Mouse (Mus musculus) liver, embryonic 11.5 days (tissue): ENCODE results near the gene Mgrn1. TPM values are rescaled to one million over a fixed set of nuclear protein-coding genes. Genes with fewer than 3 reads are reported as not detected.

ENCODE experiments used
- ATAC-seq: fragments of 200-750 bp; cut with Nextera tagmentation; replicated peaks from 2 replicates; pipeline ENCODE4 v1.8.0; 2017; ENCODE audit warnings: moderate number of reproducible peaks, mild to moderate bottlenecking, moderate TSS enrichment, moderate library complexity; ENCODE audit not compliant: low FRiP score
- DNase-seq: peaks from one replicate; pipeline ENCODE4 v3.0.0-alpha.2; 2017; ENCODE audit warnings: low spot score
- H3K27ac ChIP-seq: fragments of 300-500 bp; sonication (generic); 2 replicates; pipeline ENCODE4 v1.5.1; 2014; ENCODE audit warnings: mild to moderate bottlenecking, low read depth, low read length, control low read depth
- H3K27me3 ChIP-seq: fragments of 300-500 bp; sonication (generic); replicated peaks from 2 replicates; pipeline ENCODE4 v1.6.1; 2014; ENCODE audit warnings: low read length, mixed read lengths; ENCODE audit not compliant: control insufficient read depth, insufficient read depth
- H3K36me3 ChIP-seq: fragments of 300-500 bp; sonication (generic); 2 replicates; pipeline ENCODE4 v1.6.1; 2014; ENCODE audit warnings: mild to moderate bottlenecking, low read length, moderate library complexity, mixed read lengths; ENCODE audit not compliant: control insufficient read depth, insufficient read depth
- H3K4me1 ChIP-seq: fragments of 300-500 bp; sonication (generic); replicated peaks from 2 replicates; pipeline ENCODE4 v1.6.1; 2014; ENCODE audit warnings: low read length, mixed read lengths; ENCODE audit not compliant: control insufficient read depth, insufficient read depth
- H3K4me2 ChIP-seq: fragments of 300-500 bp; sonication (generic); 2 replicates; pipeline ENCODE4 v1.6.1; 2014; ENCODE audit warnings: mild to moderate bottlenecking, control low read depth, moderate library complexity
- H3K4me3 ChIP-seq: fragments of 300-500 bp; sonication (generic); 2 replicates; pipeline ENCODE4 v1.5.1; 2014; ENCODE audit warnings: low read depth, low read length, control low read depth
- H3K9ac ChIP-seq: fragments of 300-500 bp; sonication (generic); 2 replicates; pipeline ENCODE4 v1.6.1; 2014; ENCODE audit warnings: low read depth, low read length, control low read depth
- H3K9me3 ChIP-seq: fragments of 300-500 bp; sonication (generic); 2 replicates; pipeline ENCODE4 v1.6.1; 2016; ENCODE audit warnings: low read length, inconsistent platforms, mixed read lengths; ENCODE audit not compliant: control insufficient read depth
- WGBS: fragments of 180-500 bp; shearing (Covaris S2); extraction: QIAGEN DNeasy Blood & Tissue Kit; methylation state at CpG from one replicate; pipeline ENCODE4 v1.1.7; 2014; 5-methylcytosine and 5-hydroxymethylcytosine counted together
- polyA plus RNA-seq: library from polyadenylated mRNA; unstranded; fragments of >200 nt; fragmentation: Nextera tagmentation; extraction: Ambion mirVana; gene quantifications from 2 replicates; pipeline ENCODE4 v1.2.1, GENCODE M21; 2014

Gene Mgrn1
- polyA plus RNA-seq, 1 experiment from 2014 or later: 50.5 TPM

GRCm38 (mm10) chr16:4855046-4855650, 30.9 kb upstream of the Mgrn1 start:
- WGBS: 53% methylated on average over 5 of the region's 5 CpGs
- no peak overlapping the region for H3K27ac ChIP-seq
- no peaks in the 10 kb centered on the region for H3K27me3 ChIP-seq
- H3K4me1 ChIP-seq: no peaks in the 10 kb centered on the region
- ATAC-seq (no peak), DNase-seq (no peak)
- no peak overlapping the region for H3K4me2 ChIP-seq
- no peak overlapping the region for H3K4me3 ChIP-seq
- no peak overlapping the region for H3K9ac ChIP-seq
- no peaks in the 10 kb centered on the region for H3K36me3 ChIP-seq
- no peaks in the 10 kb centered on the region for H3K9me3 ChIP-seq

GRCm38 (mm10) chr16:4861392-4861791, 24.7 kb upstream of the Mgrn1 start:
- Histone ChIP-seq H3K36me3 (no peaks in the 10 kb centered on the region), H3K9me3 (no peaks in the 10 kb centered on the region), H3K27me3 (no peaks in the 10 kb centered on the region), H3K4me2 (no peak overlapping the region), H3K27ac (no peak overlapping the region), H3K4me3 (no peak overlapping the region), H3K4me1 (0 out of 2 replicates have a peak, but pooled peaks cover 3% of the 10 kb centered on the region), H3K9ac (no peak overlapping the region)
- DNase-seq: no peak
- 52% methylated on average over 10 of the region's 10 CpGs for WGBS
- no peak for ATAC-seq

GRCm38 (mm10) chr16:4862863-4863483, 23.1 kb upstream of the Mgrn1 start:
- Histone ChIP-seq H3K27ac (no peak overlapping the region), H3K4me2 (no peak overlapping the region), H3K9ac (no peak overlapping the region), H3K4me3 (no peak overlapping the region), H3K36me3 (no peaks in the 10 kb centered on the region), H3K4me1 (0 out of 2 replicates have a peak, but pooled peaks cover 3% of the 10 kb centered on the region), H3K9me3 (no peaks in the 10 kb centered on the region), H3K27me3 (no peaks in the 10 kb centered on the region)
- ATAC-seq (peak; percentile 78), DNase-seq (peak; percentile 54)
- WGBS: 42% methylated on average over 9 of the region's 9 CpGs

GRCm38 (mm10) chr16:4863742-4864141, 22.3 kb upstream of the Mgrn1 start:
- H3K36me3 ChIP-seq: no peaks in the 10 kb centered on the region
- no peak overlapping the region for H3K27ac ChIP-seq
- H3K9ac ChIP-seq: no peak overlapping the region
- no peak overlapping the region for H3K4me2 ChIP-seq
- 76% methylated on average over 8 of the region's 8 CpGs for WGBS
- H3K4me3 ChIP-seq: no peak overlapping the region
- H3K9me3 ChIP-seq: no peaks in the 10 kb centered on the region
- no peaks in the 10 kb centered on the region for H3K27me3 ChIP-seq
- DNase-seq (no peak), ATAC-seq (no peak)
- 0 out of 2 replicates have a peak, but pooled peaks cover 3% of the 10 kb centered on the region for H3K4me1 ChIP-seq

GRCm38 (mm10) chr16:4866101-4866695, 19.9 kb upstream of the Mgrn1 start:
- Histone ChIP-seq H3K36me3 (no peaks in the 10 kb centered on the region), H3K27ac (no peak overlapping the region), H3K27me3 (no peaks in the 10 kb centered on the region), H3K4me1 (0 out of 2 replicates have a peak, but pooled peaks cover 3% of the 10 kb centered on the region), H3K4me2 (no peak overlapping the region), H3K9me3 (no peaks in the 10 kb centered on the region), H3K9ac (no peak overlapping the region), H3K4me3 (no peak overlapping the region)
- DNase-seq (no peak), ATAC-seq (no peak)
- WGBS: 68% methylated on average over 7 of the region's 7 CpGs

- peaks cover 9% of the 10 kb centered on the region for H3K36me3 ChIP-seq
- no peak overlapping the region for H3K4me2 ChIP-seq
- no peak overlapping the region for H3K9ac ChIP-seq
- ATAC-seq: no peak
- 86% methylated on average over 5 of the region's 5 CpGs for WGBS
- H3K4me3 ChIP-seq: no peak overlapping the region
- no peaks in the 10 kb centered on the region for H3K9me3 ChIP-seq
- DNase-seq: no peak
- peaks cover 5% of the 10 kb centered on the region for H3K4me1 ChIP-seq
- H3K27me3 ChIP-seq: no peaks in the 10 kb centered on the region
- no peak overlapping the region for H3K27ac ChIP-seq
These were observed 15.6 kb upstream of the Mgrn1 start for GRCm38 (mm10) chr16:4870490-4870889.

GRCm38 (mm10) chr16:4871926-4872325, 14.1 kb upstream of the Mgrn1 start:
- peaks cover 16% of the 10 kb centered on the region for H3K4me1 ChIP-seq
- ATAC-seq: no peak
- H3K9ac ChIP-seq: no peak overlapping the region
- no peak overlapping the region for H3K4me2 ChIP-seq
- WGBS: 81% methylated on average over 2 of the region's 2 CpGs
- H3K36me3 ChIP-seq: peaks cover 13% of the 10 kb centered on the region
- no peak overlapping the region for H3K4me3 ChIP-seq
- H3K27me3 ChIP-seq: no peaks in the 10 kb centered on the region
- H3K9me3 ChIP-seq: no peaks in the 10 kb centered on the region
- DNase-seq: no peak
- no peak overlapping the region for H3K27ac ChIP-seq

GRCm38 (mm10) chr16:4875198-4876032, 10.6 kb upstream of the Mgrn1 start:
- H3K9ac ChIP-seq: peak overlapping the region; percentile 17; the same call in 1 of the 2 replicates
- no peaks in the 10 kb centered on the region for H3K27me3 ChIP-seq
- ATAC-seq: no peak
- no peak overlapping the region for H3K4me3 ChIP-seq
- H3K27ac ChIP-seq: no peak overlapping the region
- WGBS: 71% methylated on average over 23 of the region's 23 CpGs
- H3K4me1 ChIP-seq: peaks cover 31% of the 10 kb centered on the region
- H3K9me3 ChIP-seq: no peaks in the 10 kb centered on the region
- H3K4me2 ChIP-seq: peak overlapping the region; percentile 45
- H3K36me3 ChIP-seq: peaks cover 13% of the 10 kb centered on the region
- no peak for DNase-seq
